Mouse (Mus musculus): ENCODE results near the gene Gstt2. TPM values are rescaled to one million over a fixed set of nuclear protein-coding genes. Genes with fewer than 3 reads are reported as not detected.

Gene Gstt2
- polyA plus RNA-seq, 1 experiment = 26.3 TPM

DNA sequence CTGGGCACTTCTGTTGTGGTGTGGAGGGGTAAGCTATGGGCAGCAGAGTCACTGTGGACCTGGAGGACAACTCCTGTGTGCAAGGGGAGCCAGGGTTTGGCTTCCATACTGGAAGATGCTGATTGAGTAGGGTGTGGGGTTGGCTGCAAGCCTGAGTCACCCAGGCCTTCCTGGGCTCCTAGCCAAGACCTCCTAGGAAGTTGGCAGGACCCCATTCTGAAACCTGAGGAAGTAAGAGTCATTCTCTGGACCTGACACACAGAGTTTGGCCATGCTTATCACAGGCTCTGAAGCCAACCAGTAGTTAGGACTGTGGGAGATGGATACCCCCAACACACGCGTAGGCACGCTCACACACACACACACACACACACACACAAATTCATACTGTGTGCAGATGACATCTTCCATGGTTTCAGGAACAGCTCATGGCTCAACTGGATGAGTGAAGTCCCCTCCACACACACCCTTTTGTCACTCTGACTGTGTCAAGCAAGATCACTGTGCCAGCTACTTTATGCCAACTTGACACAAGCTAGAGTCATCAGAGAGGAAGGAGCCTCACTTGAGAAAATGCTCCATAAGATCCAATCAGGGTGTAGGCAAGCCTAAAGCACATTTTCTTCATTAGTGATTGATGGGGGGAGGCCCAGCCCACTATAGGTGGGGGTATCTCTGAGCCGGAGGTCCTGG lies 9.4 kb downstream of the Gstt2 start:
- TF ChIP-seq CTCF (IDR thresholded peaks at IDR 0.05; ENCODE audit: low read depth, low read length) = no peak
- no peak for TF ChIP-seq EP300 (IDR thresholded peaks at IDR 0.05; ENCODE audit: insufficient read depth, low read depth, low read length)
- TF ChIP-seq POLR2A (IDR thresholded peaks at IDR 0.05; ENCODE audit: insufficient read depth, low read length) = no peak
- Histone ChIP-seq H3K27ac (ENCODE audit: insufficient read depth, low read length) (no peak overlapping the region), H3K27me3 (ENCODE audit: control insufficient read depth, insufficient read depth, low read length, poor library complexity, severe bottlenecking) (no peaks in the 10 kb centered on the region), H3K4me1 (ENCODE audit: control insufficient read depth, insufficient read depth, low read length) (no peaks in the 10 kb centered on the region), H3K9me3 (replicated peaks; ENCODE audit: control insufficient read depth, insufficient read depth, low read length, poor library complexity, severe bottlenecking) (no peaks in the 10 kb centered on the region), H3K4me3 (ENCODE audit: low read depth, low read length) (no peak overlapping the region), H3K9ac (ENCODE audit: low read depth, poor library complexity, severe bottlenecking) (no peak overlapping the region), H3K36me3 (ENCODE audit: control insufficient read depth, insufficient read depth, low read length, poor library complexity, severe bottlenecking) (no peaks in the 10 kb centered on the region)

DNA sequence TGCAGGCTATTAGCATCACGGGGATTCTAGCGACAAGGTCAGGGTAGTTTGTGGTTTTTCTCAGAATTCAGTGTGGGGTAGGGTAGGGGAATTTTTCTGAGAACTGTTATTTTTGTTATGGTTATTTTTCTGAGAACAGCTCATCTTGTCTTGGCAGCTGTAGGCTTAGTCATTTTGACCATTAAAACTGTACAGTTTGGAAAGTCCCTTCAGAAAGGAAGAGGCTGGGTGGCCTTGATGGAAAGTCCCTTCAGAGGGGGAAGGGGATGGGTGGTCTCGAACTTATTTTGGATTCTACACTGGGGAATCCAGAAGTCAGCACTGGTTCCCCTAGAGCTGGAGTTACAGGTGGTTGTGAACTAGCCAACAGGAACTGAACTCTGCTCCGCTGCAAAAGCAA lies 12.7 kb downstream of the Gstt2 start:
- H3K9me3 ChIP-seq (replicated peaks; ENCODE audit: control insufficient read depth, insufficient read depth, low read length, poor library complexity, severe bottlenecking) = no peaks in the 10 kb centered on the region
- H3K36me3 ChIP-seq (ENCODE audit: control insufficient read depth, insufficient read depth, low read length, poor library complexity, severe bottlenecking) = no peaks in the 10 kb centered on the region
- H3K27me3 ChIP-seq (ENCODE audit: control insufficient read depth, insufficient read depth, low read length, poor library complexity, severe bottlenecking) = no peaks in the 10 kb centered on the region
- H3K9ac ChIP-seq (ENCODE audit: low read depth, poor library complexity, severe bottlenecking) = no peak overlapping the region
- H3K27ac ChIP-seq (ENCODE audit: insufficient read depth, low read length) = no peak overlapping the region
- TF ChIP-seq POLR2A (IDR thresholded peaks at IDR 0.05; ENCODE audit: insufficient read depth, low read length) = no peak
- no peak for TF ChIP-seq CTCF (IDR thresholded peaks at IDR 0.05; ENCODE audit: low read depth, low read length)
- TF ChIP-seq EP300 (IDR thresholded peaks at IDR 0.05; ENCODE audit: insufficient read depth, low read depth, low read length) = no peak
- no peak overlapping the region for H3K4me3 ChIP-seq (ENCODE audit: low read depth, low read length)
- no peaks in the 10 kb centered on the region for H3K4me1 ChIP-seq (ENCODE audit: control insufficient read depth, insufficient read depth, low read length)

GRCm38 (mm10) chr10:75823782-75824181 lies 13.4 kb downstream of the Gstt2 start:
- Histone ChIP-seq H3K27me3 (ENCODE audit: control insufficient read depth, insufficient read depth, low read length, poor library complexity, severe bottlenecking) (no peaks in the 10 kb centered on the region), H3K4me1 (ENCODE audit: control insufficient read depth, insufficient read depth, low read length) (no peaks in the 10 kb centered on the region), H3K4me3 (ENCODE audit: low read depth, low read length) (no peak overlapping the region), H3K9me3 (replicated peaks; ENCODE audit: control insufficient read depth, insufficient read depth, low read length, poor library complexity, severe bottlenecking) (no peaks in the 10 kb centered on the region), H3K36me3 (ENCODE audit: control insufficient read depth, insufficient read depth, low read length, poor library complexity, severe bottlenecking) (no peaks in the 10 kb centered on the region), H3K27ac (ENCODE audit: insufficient read depth, low read length) (no peak overlapping the region), H3K9ac (ENCODE audit: low read depth, poor library complexity, severe bottlenecking) (no peak overlapping the region)
- TF ChIP-seq POLR2A (IDR thresholded peaks at IDR 0.05; ENCODE audit: insufficient read depth, low read length) = no peak
- TF ChIP-seq CTCF (IDR thresholded peaks at IDR 0.05; ENCODE audit: low read depth, low read length) = no peak
- no peak for TF ChIP-seq EP300 (IDR thresholded peaks at IDR 0.05; ENCODE audit: insufficient read depth, low read depth, low read length)

GRCm38 (mm10) chr10:75822443-75822842 lies 14.8 kb downstream of the Gstt2 start, which contains the start of gene Gstt4:
Gene Gstt4, minus strand, starts transcription at chr10:75822543.
- TF ChIP-seq POLR2A (IDR thresholded peaks at IDR 0.05; ENCODE audit: insufficient read depth, low read length) (no peak), EP300 (IDR thresholded peaks at IDR 0.05; ENCODE audit: insufficient read depth, low read depth, low read length) (no peak), CTCF (IDR thresholded peaks at IDR 0.05; ENCODE audit: low read depth, low read length) (no peak)
- no peaks in the 10 kb centered on the region for H3K9me3 ChIP-seq (replicated peaks; ENCODE audit: control insufficient read depth, insufficient read depth, low read length, poor library complexity, severe bottlenecking)
- no peak within 1 kb of the TSS for H3K4me3 ChIP-seq (ENCODE audit: low read depth, low read length)
- H3K27ac ChIP-seq (ENCODE audit: insufficient read depth, low read length) = no peak within 1 kb of the TSS
- no peaks in the 10 kb centered on the region for H3K36me3 ChIP-seq (ENCODE audit: control insufficient read depth, insufficient read depth, low read length, poor library complexity, severe bottlenecking)
- H3K27me3 ChIP-seq (ENCODE audit: control insufficient read depth, insufficient read depth, low read length, poor library complexity, severe bottlenecking) = no peaks in the 10 kb centered on the region
- H3K9ac ChIP-seq (ENCODE audit: low read depth, poor library complexity, severe bottlenecking) = no peak within 1 kb of the TSS
- H3K4me1 ChIP-seq (ENCODE audit: control insufficient read depth, insufficient read depth, low read length) = no peaks in the 10 kb centered on the region

- Histone ChIP-seq H3K4me1 (ENCODE audit: control insufficient read depth, insufficient read depth, low read length) (no peaks in the 10 kb centered on the region), H3K9ac (ENCODE audit: low read depth, poor library complexity, severe bottlenecking) (no peak overlapping the region), H3K4me3 (ENCODE audit: low read depth, low read length) (no peak overlapping the region), H3K36me3 (ENCODE audit: control insufficient read depth, insufficient read depth, low read length, poor library complexity, severe bottlenecking) (no peaks in the 10 kb centered on the region), H3K27me3 (ENCODE audit: control insufficient read depth, insufficient read depth, low read length, poor library complexity, severe bottlenecking) (no peaks in the 10 kb centered on the region), H3K27ac (ENCODE audit: insufficient read depth, low read length) (no peak overlapping the region), H3K9me3 (replicated peaks; ENCODE audit: control insufficient read depth, insufficient read depth, low read length, poor library complexity, severe bottlenecking) (no peaks in the 10 kb centered on the region)
- no peak for TF ChIP-seq EP300 (IDR thresholded peaks at IDR 0.05; ENCODE audit: insufficient read depth, low read depth, low read length)
- no peak for TF ChIP-seq CTCF (IDR thresholded peaks at IDR 0.05; ENCODE audit: low read depth, low read length)
- no peak for TF ChIP-seq POLR2A (IDR thresholded peaks at IDR 0.05; ENCODE audit: insufficient read depth, low read length)
These were observed 17.3 kb downstream of the Gstt2 start for GRCm38 (mm10) chr10:75819882-75820281.

DNA sequence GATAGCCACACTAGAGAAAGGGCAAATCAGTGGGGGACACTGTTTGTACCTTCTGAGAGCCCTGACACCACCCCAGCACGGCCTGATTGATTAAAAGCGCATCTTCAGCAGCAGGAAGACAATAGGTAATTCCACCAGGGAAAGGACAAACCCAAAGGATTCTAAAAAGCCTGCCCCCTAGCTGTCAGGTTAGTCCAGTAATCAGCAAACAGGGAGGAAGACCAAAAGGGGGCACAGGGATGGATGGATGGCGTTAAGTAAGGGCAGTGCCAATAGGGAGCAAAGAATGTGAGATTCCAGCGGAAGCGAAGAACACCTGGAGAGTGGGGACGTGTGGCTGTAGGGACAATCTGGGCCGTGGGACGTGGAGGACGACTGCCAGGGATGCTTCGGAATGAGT lies 18.6 kb downstream of the Gstt2 start:
- Histone ChIP-seq H3K27me3 (ENCODE audit: control insufficient read depth, insufficient read depth, low read length, poor library complexity, severe bottlenecking) (no peaks in the 10 kb centered on the region), H3K9ac (ENCODE audit: low read depth, poor library complexity, severe bottlenecking) (no peak overlapping the region), H3K4me1 (ENCODE audit: control insufficient read depth, insufficient read depth, low read length) (no peaks in the 10 kb centered on the region), H3K4me3 (ENCODE audit: low read depth, low read length) (no peak overlapping the region), H3K9me3 (replicated peaks; ENCODE audit: control insufficient read depth, insufficient read depth, low read length, poor library complexity, severe bottlenecking) (no peaks in the 10 kb centered on the region), H3K36me3 (ENCODE audit: control insufficient read depth, insufficient read depth, low read length, poor library complexity, severe bottlenecking) (no peaks in the 10 kb centered on the region), H3K27ac (ENCODE audit: insufficient read depth, low read length) (no peak overlapping the region)
- TF ChIP-seq EP300 (IDR thresholded peaks at IDR 0.05; ENCODE audit: insufficient read depth, low read depth, low read length) = no peak
- no peak for TF ChIP-seq CTCF (IDR thresholded peaks at IDR 0.05; ENCODE audit: low read depth, low read length)
- TF ChIP-seq POLR2A (IDR thresholded peaks at IDR 0.05; ENCODE audit: insufficient read depth, low read length) = no peak

Data from ES-Bruce4 (cell line).